ENCODE assay signal across 15 mouse cellular contexts in the genomic region with DNA sequence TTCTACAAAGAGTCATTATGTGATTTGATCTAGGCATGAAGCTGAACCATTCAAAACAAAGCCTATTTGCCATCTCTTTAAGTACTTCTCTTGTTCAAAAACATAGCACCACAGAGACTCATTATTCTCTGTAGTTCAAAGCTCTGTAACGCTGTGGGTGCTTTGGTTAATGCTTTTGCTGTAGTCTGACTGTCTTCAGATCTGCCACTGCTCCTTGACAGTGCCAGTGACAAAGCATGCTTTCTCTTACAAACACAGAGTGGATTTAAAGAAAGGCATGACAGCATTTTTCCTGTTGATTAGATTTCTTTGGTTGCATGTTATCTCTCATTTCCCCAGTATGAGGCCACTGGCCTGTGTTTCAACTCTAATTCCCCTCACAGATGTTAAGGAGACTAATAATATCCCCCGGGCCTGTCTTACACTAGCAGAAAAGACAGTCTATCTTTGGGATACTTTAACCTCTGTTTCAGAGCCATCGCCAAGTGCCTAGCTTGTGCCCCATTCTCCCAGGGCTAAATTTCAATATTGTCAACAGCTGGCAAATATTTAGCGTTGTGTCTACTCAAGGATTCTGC.
A peak's percentile ranks its signal among the peaks of the same experiment; 100 is the strongest.
DNase-seq lines count a peak whose midpoint lies in the region; ATAC-seq and TF ChIP-seq lines count a peak whose summit lies in the region.
"Had no signal": no experiment of that assay in that cellular context is flagged by ENCODE, and none has a peak within 500 bp of the region (broad histone marks: within the 10 kb centered on the region; RNA-seq: fewer than 3 reads in every experiment).

No protein-coding gene starts in this region.

- peak; percentile 57 for ATAC-seq in heart, embryonic 11.5 days (replicated peaks; ENCODE audit: insufficient number of reproducible peaks, low FRiP score, low TSS enrichment)
- ATAC-seq in embryonic facial prominence, embryonic 14.5 days (ENCODE audit: low read depth) = no peak
- ATAC-seq in midbrain, embryonic 13.5 days = peak; percentile 76; the same call in 1 of the 2 replicates

- intact Hi-C loops in heart, adult 2 months (cut with DNase I) = no loop called here
- intact Hi-C loops in left cerebral cortex, adult 2 months (cut with DNase I) = no loop called here

- DNase-seq in heart, adult 2 months = no peak
- DNase-seq in brain, adult 2 months (ENCODE audit: low read depth, low spot score) = peak; percentile 13
- peak; percentile 19 for DNase-seq in embryonic facial prominence, embryonic 14.5 days (ENCODE audit: low spot score)
- DNase-seq in left cerebral cortex, adult 2 months (ENCODE audit: extremely low spot score in 1 of 2, low spot score in 2 of 2) = no peak
- DNase-seq in frontal cortex, adult 2 months (ENCODE audit: extremely low spot score in 1 of 2, low spot score in 1 of 2) = no peak
- DNase-seq: adrenal gland, postnatal 14 days; gastrocnemius, postnatal 36 days; kidney, postnatal 4 days; layer of hippocampus, postnatal 36 days; right cerebral cortex, postnatal 14 days had no signal

- no peaks in the 10 kb centered on the region for H3K36me3 ChIP-seq in heart, embryonic 11.5 days (ENCODE audit: control insufficient read depth, insufficient read depth, low read length)
- no peaks in the 10 kb centered on the region for H3K36me3 ChIP-seq in heart, adult 2 months (ENCODE audit: control insufficient read depth, insufficient read depth, low read length)
- no peaks in the 10 kb centered on the region for H3K36me3 ChIP-seq in embryonic facial prominence, embryonic 14.5 days (ENCODE audit: control insufficient read depth, insufficient read depth, low read length)
- no peaks in the 10 kb centered on the region for H3K36me3 ChIP-seq in midbrain, embryonic 13.5 days
- H3K36me3 ChIP-seq: G1E; limb, embryonic 12.5 days had no signal

- no peak overlapping the region for H3K4me3 ChIP-seq in heart, embryonic 11.5 days (ENCODE audit: low read depth, low read length)
- H3K4me3 ChIP-seq in heart, adult 2 months = no peak overlapping the region
- no peak overlapping the region for H3K4me3 ChIP-seq in embryonic facial prominence, embryonic 14.5 days (ENCODE audit: low read depth, low read length)
- H3K4me3 ChIP-seq in midbrain, embryonic 13.5 days (replicated peaks) = no peak overlapping the region
- no peak overlapping the region for H3K4me3 ChIP-seq in left cerebral cortex, adult 2 months
- H3K4me3 ChIP-seq: limb, embryonic 12.5 days had no signal

- TF ChIP-seq EP300 in heart, adult 2 months (IDR thresholded peaks at IDR 0.05; ENCODE audit: insufficient read depth, low read depth, low read length) = no peak

- TF ChIP-seq CTCF in heart, adult 2 months (IDR thresholded peaks at IDR 0.05) = no peak
- no peak for TF ChIP-seq CTCF in left cerebral cortex, adult 2 months (IDR thresholded peaks at IDR 0.05)

- H3K27me3 ChIP-seq in heart, embryonic 11.5 days (ENCODE audit: control insufficient read depth, insufficient read depth, low read length) = no peaks in the 10 kb centered on the region
- H3K27me3 ChIP-seq in heart, adult 2 months (ENCODE audit: control insufficient read depth, insufficient read depth, low read length) = no peaks in the 10 kb centered on the region
- H3K27me3 ChIP-seq in embryonic facial prominence, embryonic 14.5 days (replicated peaks; ENCODE audit: control insufficient read depth, insufficient read depth, low read length) = no peaks in the 10 kb centered on the region
- no peaks in the 10 kb centered on the region for H3K27me3 ChIP-seq in midbrain, embryonic 13.5 days
- H3K27me3 ChIP-seq: limb, embryonic 12.5 days had no signal

- no peaks in the 10 kb centered on the region for H3K9me3 ChIP-seq in heart, embryonic 11.5 days (replicated peaks; ENCODE audit: control insufficient read depth, low read length)
- no peaks in the 10 kb centered on the region for H3K9me3 ChIP-seq in embryonic facial prominence, embryonic 14.5 days (ENCODE audit: control insufficient read depth, low read length)
- no peaks in the 10 kb centered on the region for H3K9me3 ChIP-seq in midbrain, embryonic 13.5 days
- H3K9me3 ChIP-seq: G1E; limb, embryonic 12.5 days had no signal

- WGBS in heart, embryonic 11.5 days (ENCODE audit: insufficient replicate concordance) = 28% methylated on average over 4 of the region's 4 CpGs
- 17% methylated on average over 4 of the region's 4 CpGs for WGBS in heart, adult 2 months
- 24% methylated on average over 4 of the region's 4 CpGs for WGBS in embryonic facial prominence, embryonic 14.5 days
- 35% methylated on average over 4 of the region's 4 CpGs for WGBS in midbrain, embryonic 13.5 days

- H3K27ac ChIP-seq in heart, embryonic 11.5 days (ENCODE audit: low read depth, low read length) = peak overlapping the region; percentile 46; the same call in 1 of the 2 replicates
- H3K27ac ChIP-seq in heart, adult 2 months = no peak overlapping the region
- no peak overlapping the region for H3K27ac ChIP-seq in embryonic facial prominence, embryonic 14.5 days (replicated peaks; ENCODE audit: low read depth, low read length)
- no peak overlapping the region for H3K27ac ChIP-seq in midbrain, embryonic 13.5 days
- H3K27ac ChIP-seq in left cerebral cortex, adult 2 months = no peak overlapping the region
- H3K27ac ChIP-seq: limb, embryonic 12.5 days; macrophage had no signal

- no peak overlapping the region for H3K9ac ChIP-seq in heart, embryonic 11.5 days (ENCODE audit: low read depth, low read length)
- H3K9ac ChIP-seq in heart, adult 2 months (ENCODE audit: low read depth, low read length) = no peak overlapping the region
- no peak overlapping the region for H3K9ac ChIP-seq in embryonic facial prominence, embryonic 14.5 days (ENCODE audit: low read depth, low read length)
- no peak overlapping the region for H3K9ac ChIP-seq in midbrain, embryonic 13.5 days (replicated peaks)
- H3K9ac ChIP-seq: limb, embryonic 12.5 days had no signal

- H3K4me2 ChIP-seq in heart, embryonic 11.5 days = peak overlapping the region; percentile 27; the same call in 1 of the 2 replicates
- no peak overlapping the region for H3K4me2 ChIP-seq in embryonic facial prominence, embryonic 14.5 days (ENCODE audit: low read depth, low read length)
- H3K4me2 ChIP-seq in midbrain, embryonic 13.5 days (replicated peaks) = no peak overlapping the region
- H3K4me2 ChIP-seq: limb, embryonic 12.5 days had no signal

- no peaks in the 10 kb centered on the region for H3K4me1 ChIP-seq in heart, embryonic 11.5 days (ENCODE audit: control insufficient read depth, insufficient read depth, low read length)
- no peaks in the 10 kb centered on the region for H3K4me1 ChIP-seq in heart, adult 2 months (ENCODE audit: control insufficient read depth, insufficient read depth, low read length)
- H3K4me1 ChIP-seq in embryonic facial prominence, embryonic 14.5 days (ENCODE audit: control insufficient read depth, insufficient read depth, low read length) = no peaks in the 10 kb centered on the region
- H3K4me1 ChIP-seq in midbrain, embryonic 13.5 days (replicated peaks) = 0 out of 2 replicates have a peak, but pooled peaks cover 3% of the 10 kb centered on the region
- H3K4me1 ChIP-seq: limb, embryonic 12.5 days had no signal

- no peak for TF ChIP-seq POLR2A in heart, adult 2 months (IDR thresholded peaks at IDR 0.05; ENCODE audit: insufficient read depth, low read depth, low read length)

- no peaks in the 10 kb centered on the region for H3K79me2 ChIP-seq in heart, adult 2 months (replicated peaks; ENCODE audit: control insufficient read depth, insufficient read depth, low read length)

Comparison
In these comparisons a context has a peak if more than half of its experiments do, and no peak if none do; other contexts are left out.
1. DNase-seq: peak in brain, adult 2 months (single experiment) and embryonic facial prominence, embryonic 14.5 days (single experiment); none in heart, adult 2 months (0 of 2), left cerebral cortex, adult 2 months (0 of 2) and frontal cortex, adult 2 months (0 of 2).